Mouse (Mus musculus): ENCODE results near the gene March1.

Gene March1

GRCm38 (mm10) chr8:66022815-66023214 lies 405.1 kb downstream of the March1 start:
- no peak for DNase-seq

GRCm38 (mm10) chr8:66033651-66034050 lies 416.0 kb downstream of the March1 start:
- DNase-seq, result no peak

- DNase-seq, result no peak
Measured at GRCm38 (mm10) chr8:66034429-66034828, 416.7 kb downstream of the March1 start.

GRCm38 (mm10) chr8:66094152-66094551 lies 476.5 kb downstream of the March1 start:
- no peak for DNase-seq

DNA sequence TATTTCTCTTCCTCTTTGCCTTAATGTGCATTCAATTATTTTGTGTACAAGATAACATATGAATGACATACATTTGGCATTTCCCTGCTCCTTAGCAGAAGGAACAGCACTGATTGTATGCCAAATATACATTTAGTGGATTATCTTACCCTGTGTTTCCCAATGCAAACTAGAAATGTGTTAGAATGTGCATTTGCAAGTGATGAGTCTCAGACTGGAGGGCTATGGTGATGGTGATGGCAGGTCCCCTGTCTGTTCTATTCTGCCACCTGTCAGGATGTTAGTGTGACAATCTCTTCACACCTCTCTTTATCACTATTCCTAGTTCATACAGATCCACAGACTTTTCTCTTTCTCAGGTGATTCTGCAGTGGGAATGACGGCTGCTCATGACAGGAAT lies 480.4 kb downstream of the March1 start:
- DNase-seq, result no peak

DNA sequence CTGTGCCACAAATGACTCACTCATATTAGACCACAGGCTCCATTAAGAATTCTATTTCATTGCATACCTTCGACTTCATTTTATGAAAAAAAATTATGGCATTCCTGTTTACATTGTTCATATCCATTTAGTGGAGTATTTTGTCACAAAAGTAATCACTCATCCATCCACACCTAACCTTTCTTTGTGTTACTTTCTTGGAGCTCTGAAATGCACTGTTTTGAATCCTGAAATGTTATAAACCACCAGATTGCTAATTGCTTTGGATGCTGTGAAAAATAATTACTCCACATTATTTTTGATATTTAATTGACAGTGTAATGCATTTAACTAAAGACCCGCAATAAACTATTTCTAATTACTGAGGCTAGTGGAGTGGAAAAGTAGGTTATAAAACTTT lies 501.6 kb downstream of the March1 start:
- DNase-seq, result no peak

- no peak for DNase-seq
Measured at GRCm38 (mm10) chr8:66159648-66160047, 541.9 kb downstream of the March1 start.

- no peak for DNase-seq
Measured at GRCm38 (mm10) chr8:66166835-66167234, 549.1 kb downstream of the March1 start.

DNA sequence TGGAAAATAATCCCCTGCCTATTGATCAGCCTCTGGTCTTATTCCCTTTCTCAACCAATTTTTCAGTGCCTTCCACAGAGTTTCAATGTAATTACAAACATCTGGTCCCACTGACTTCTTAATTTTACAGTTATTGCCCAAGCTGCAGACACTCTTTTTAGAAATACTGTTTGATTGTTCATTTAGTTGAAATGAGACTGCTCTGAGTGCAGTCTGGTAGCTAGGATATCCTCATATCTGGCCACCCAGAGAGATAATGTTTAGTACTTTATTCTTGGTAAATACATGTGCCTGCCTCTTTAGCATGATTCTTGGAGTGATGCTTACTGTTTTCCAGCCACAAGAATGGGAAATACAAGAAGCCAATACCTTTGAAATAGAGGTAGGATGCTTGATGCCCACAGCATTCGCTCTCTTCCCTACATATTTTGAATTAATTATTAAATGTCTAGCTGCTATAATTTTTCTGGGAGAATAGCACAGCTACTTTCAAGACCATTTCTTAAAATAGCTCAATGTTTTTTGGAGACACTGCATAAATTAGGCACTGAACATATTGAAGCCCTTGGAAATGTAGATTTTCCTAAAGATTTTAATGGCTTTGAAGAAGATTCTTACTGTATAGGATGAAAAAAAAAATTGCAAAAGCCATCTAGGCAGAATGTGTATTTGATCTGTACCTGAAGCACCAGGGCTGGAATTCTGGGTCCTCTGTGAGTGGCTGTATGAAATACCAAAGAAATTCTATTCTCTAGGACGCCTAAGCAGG lies 549.9 kb downstream of the March1 start:
- no peak for DNase-seq

GRCm38 (mm10) chr8:66179336-66179735 lies 561.6 kb downstream of the March1 start:
- DNase-seq, result no peak

GRCm38 (mm10) chr8:66181265-66181664 lies 563.6 kb downstream of the March1 start:
- DNase-seq, result no peak

- no peak for DNase-seq
Measured at GRCm38 (mm10) chr8:66182257-66182656, 564.6 kb downstream of the March1 start.

- DNase-seq, result no peak
Measured at GRCm38 (mm10) chr8:66183454-66183853, 565.8 kb downstream of the March1 start.

- DNase-seq, result no peak
Measured at GRCm38 (mm10) chr8:66185226-66185625, 567.5 kb downstream of the March1 start.

DNA sequence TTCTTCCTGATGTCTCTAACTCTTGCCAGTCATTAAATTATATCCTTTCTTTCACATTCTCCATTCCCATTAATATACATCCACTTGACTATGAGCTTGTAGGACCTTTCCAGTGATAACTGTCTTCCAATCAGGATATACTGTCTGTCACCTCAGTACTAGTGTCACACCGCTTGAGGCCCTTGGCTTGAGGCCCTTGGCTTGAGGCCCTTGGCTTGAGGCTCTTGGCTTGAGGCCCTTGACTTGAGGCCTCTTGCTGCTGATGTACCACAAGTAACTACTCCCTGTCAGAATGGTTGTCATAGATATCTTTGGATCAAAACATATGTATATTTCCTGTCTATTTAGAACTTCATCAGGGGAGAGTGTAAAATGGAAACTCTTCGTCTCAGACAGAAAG lies 576.7 kb downstream of the March1 start:
- DNase-seq, result no peak

DNA sequence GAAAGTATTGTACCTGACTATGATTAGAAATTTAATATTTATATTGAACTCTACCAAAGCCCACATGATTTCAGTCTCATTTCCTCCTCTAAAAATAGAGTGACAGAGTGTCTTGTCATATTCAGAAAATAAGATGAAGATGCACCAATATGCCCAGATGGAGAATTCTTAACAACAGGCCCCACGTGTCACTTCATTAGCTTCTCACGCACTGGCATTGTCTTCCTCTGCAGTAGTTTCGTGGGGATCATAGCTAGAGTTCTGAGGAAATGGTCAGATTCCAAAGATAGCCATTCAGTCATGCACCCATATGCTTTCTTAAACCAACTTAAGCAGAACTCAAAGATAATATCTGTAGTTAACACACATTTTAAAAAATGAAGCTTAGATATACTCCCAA lies 582.5 kb downstream of the March1 start:
- DNase-seq, result no peak

- DNase-seq, result no peak
Measured at GRCm38 (mm10) chr8:66203814-66204438, 586.2 kb downstream of the March1 start.

GRCm38 (mm10) chr8:66209553-66209952 lies 591.9 kb downstream of the March1 start:
- no peak for DNase-seq

GRCm38 (mm10) chr8:66210294-66210693 lies 592.6 kb downstream of the March1 start:
- DNase-seq, result no peak

GRCm38 (mm10) chr8:66219974-66220373 lies 602.3 kb downstream of the March1 start:
- DNase-seq, result no peak

- no peak for DNase-seq
Measured at GRCm38 (mm10) chr8:66229931-66230330, 612.2 kb downstream of the March1 start.

DNA sequence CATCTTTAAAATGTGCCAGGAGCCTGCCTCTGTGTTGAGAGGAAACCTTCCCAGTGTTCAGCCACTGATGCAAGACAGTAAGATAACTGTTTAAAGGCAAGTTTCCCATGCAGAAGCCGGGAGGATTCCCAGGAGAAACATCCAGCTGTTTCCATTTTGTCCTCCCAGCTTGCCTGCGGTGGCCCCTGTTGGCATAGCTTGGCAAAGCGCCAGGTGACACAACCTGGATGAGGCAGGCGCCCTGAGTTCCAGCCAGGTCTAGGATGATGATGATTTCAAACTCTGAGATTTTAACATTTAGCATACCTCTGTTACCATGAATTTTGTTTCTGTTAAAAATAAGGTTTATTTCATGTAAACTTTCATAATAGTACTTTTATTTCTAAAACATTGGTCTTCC lies 651.8 kb downstream of the March1 start:
- no peak for DNase-seq

DNA sequence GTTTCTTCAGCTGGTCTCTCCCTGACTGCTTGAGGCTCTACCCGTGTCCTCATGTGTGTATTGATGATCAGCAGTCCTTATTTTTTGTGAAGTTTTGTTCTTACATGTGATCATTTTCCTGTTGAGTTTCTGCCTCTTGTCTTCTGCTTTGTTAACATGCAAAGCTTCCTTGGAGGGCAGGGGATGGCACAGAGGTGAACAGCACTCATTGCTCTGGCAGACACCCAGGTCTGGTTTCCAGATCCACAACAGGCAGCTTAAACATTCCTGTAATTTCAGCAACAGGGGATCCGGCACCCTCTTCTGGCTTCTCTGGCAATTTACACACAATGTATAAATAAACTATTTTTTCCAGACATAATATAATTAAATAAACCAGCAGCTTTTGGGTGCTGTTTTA lies 652.4 kb downstream of the March1 start:
- no peak for DNase-seq

GRCm38 (mm10) chr8:66317824-66318223 lies 700.1 kb downstream of the March1 start:
- no peak for DNase-seq
